Mouse (Mus musculus) thymus, adult 2 months (tissue): ENCODE results near the gene Pik3r2.
A peak's percentile ranks its signal among the peaks of the same experiment; 100 is the strongest.

Experiments
- CTCF ChIP-seq: fragments of 200-500 bp; IDR thresholded peaks from 2 replicates; pipeline ENCODE4 v1.5.1; 2012; ENCODE audit warnings: mild to moderate bottlenecking, control low read depth, low read length, moderate library complexity, borderline replicate concordance; ENCODE audit not compliant: control insufficient read depth, poor library complexity, insufficient read depth; ENCODE audit errors: extremely low read depth
- POLR2A ChIP-seq: fragments of 200-500 bp; IDR thresholded peaks from 2 replicates; pipeline ENCODE4 v1.6.1; 2012; ENCODE audit warnings: mild to moderate bottlenecking, low read length, control low read depth, moderate library complexity; ENCODE audit not compliant: control insufficient read depth, poor library complexity, insufficient read depth; ENCODE audit errors: extremely low read depth

DNA sequence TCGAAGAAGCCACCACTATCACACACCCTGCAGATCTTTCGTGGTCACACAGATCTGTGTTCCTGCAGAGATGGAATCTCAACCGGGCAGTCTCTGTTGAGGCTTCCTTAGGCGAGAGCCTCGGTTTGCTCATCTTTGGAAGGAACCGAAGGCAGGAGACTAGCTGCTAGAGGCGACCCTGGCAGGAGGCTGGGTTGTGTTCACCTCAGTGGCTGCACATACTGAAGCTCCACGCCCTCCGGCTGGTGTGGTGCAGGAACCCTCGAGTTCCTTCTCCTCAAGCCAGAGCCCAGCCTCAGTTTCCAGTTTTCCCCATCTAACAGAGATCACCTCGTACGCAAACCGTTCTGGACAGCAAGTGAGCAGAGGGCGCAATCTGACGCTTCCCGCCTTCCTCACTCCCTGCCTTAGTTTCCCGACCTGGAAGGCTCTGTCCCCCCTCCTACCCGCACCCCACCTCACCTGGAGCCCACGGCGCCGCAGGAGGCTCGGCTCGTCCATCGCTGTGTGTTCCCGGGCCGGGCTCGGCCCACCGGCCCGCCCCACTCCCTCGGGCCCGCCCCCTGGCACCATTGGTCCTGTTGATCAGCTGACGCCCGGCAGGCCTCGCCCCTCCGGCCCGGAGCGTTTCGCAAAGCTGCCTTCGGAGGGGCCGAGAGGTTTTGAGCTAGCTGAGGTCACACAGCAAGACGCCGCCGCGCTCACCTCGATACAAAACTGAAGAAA lies 28.1 kb upstream of the Pik3r2 start, which contains the start of gene Mast3:
- TF ChIP-seq CTCF (peak; percentile 38; the same call in 1 of the 2 replicates), POLR2A (0 out of 2 replicates have a peak, but pooled peaks have one; percentile 20)
